Mouse (Mus musculus): ENCODE measurements around the gene Apobr. TPM values are rescaled to one million over a fixed set of nuclear protein-coding genes. Genes with fewer than 3 reads are reported as not detected.
A peak's percentile ranks its signal among the peaks of the same experiment; 100 is the strongest.

Apobr gene
- polyA plus RNA-seq, 2 experiments = 1.0 to 1.1 TPM

DNA sequence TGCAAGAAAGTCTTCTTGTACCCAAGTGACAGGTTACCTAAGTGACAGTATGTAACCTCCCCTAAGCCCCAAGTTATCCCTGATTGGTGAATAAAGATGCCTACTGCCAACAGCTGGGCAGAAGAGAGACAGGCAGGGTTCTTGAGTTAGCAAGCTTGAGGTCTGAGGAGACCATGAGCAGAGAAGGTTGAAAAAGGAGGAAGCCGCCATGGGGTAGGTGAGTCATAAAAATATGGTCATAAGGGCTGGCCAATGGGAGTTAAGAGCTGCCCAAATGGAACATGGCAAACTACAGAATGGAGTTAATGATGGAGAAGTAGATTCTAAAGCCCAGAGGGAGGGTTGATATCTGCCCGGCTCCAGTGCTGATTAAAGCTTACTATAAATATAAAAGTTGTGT is 39.1 kb upstream of the Apobr start:
- Histone ChIP-seq H3K4me2 (replicated peaks; ENCODE audit: low read depth, low read length, severe bottlenecking) (no peak overlapping the region), H3K27me3 (ENCODE audit: control insufficient read depth, insufficient read depth, low read length) (no peaks in the 10 kb centered on the region), H3K36me3 (ENCODE audit: control insufficient read depth, insufficient read depth, low read length) (peaks cover 55% of the 10 kb centered on the region), H3K4me3 (replicated peaks; ENCODE audit: low read length) (no peak overlapping the region), H3K4me1 (ENCODE audit: control insufficient read depth, insufficient read depth, low read length) (no peaks in the 10 kb centered on the region), H3K27ac (replicated peaks; ENCODE audit: low read depth, low read length) (no peak overlapping the region), H3K9me3 (ENCODE audit: control insufficient read depth, low read length) (no peaks in the 10 kb centered on the region), H3K9ac (ENCODE audit: low read depth, low read length, severe bottlenecking) (no peak overlapping the region)
- no peak for TF ChIP-seq POLR2A (IDR thresholded peaks at IDR 0.05; ENCODE audit: borderline replicate concordance, extremely low read depth, insufficient read depth, insufficient read length)
- DNase-seq (ENCODE audit: low spot score) (no peak), ATAC-seq (ENCODE audit: low FRiP score, low read depth) (no peak)
- WGBS = 88% methylated on average over 2 of the region's 2 CpGs

DNA sequence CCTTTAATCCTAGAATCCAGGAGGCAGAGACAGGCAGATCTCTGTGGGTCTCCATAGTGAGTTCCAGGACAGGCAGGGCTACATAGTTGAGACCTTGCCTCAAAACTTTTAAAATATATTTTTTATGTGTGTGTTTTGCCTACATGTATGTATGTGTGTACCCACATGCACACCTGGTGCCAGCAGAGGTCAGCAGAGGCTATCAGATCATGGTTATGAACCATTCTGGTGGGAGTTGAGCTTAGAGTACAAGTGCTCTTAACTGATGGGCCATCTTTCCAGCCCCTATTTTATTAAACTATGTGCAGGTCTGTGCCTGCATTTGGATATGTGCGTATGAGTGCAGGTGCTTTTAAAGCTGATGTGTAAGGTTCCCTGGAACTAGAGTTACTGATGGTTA is 29.9 kb upstream of the Apobr start:
- H3K9ac ChIP-seq (ENCODE audit: low read depth, low read length, severe bottlenecking) = no peak overlapping the region
- TF ChIP-seq POLR2A (IDR thresholded peaks at IDR 0.05; ENCODE audit: borderline replicate concordance, extremely low read depth, insufficient read depth, insufficient read length) = no peak
- WGBS = 89% methylated on average over 1 of the region's 1 CpGs
- H3K27me3 ChIP-seq (ENCODE audit: control insufficient read depth, insufficient read depth, low read length) = no peaks in the 10 kb centered on the region
- DNase-seq (ENCODE audit: low spot score) (no peak), ATAC-seq (ENCODE audit: low FRiP score, low read depth) (no peak)
- no peak overlapping the region for H3K4me3 ChIP-seq (replicated peaks; ENCODE audit: low read length)
- no peaks in the 10 kb centered on the region for H3K9me3 ChIP-seq (ENCODE audit: control insufficient read depth, low read length)
- H3K27ac ChIP-seq (replicated peaks; ENCODE audit: low read depth, low read length) = no peak overlapping the region
- no peaks in the 10 kb centered on the region for H3K4me1 ChIP-seq (ENCODE audit: control insufficient read depth, insufficient read depth, low read length)
- H3K36me3 ChIP-seq (ENCODE audit: control insufficient read depth, insufficient read depth, low read length) = peaks cover 96% of the 10 kb centered on the region
- no peak overlapping the region for H3K4me2 ChIP-seq (replicated peaks; ENCODE audit: low read depth, low read length, severe bottlenecking)

DNA sequence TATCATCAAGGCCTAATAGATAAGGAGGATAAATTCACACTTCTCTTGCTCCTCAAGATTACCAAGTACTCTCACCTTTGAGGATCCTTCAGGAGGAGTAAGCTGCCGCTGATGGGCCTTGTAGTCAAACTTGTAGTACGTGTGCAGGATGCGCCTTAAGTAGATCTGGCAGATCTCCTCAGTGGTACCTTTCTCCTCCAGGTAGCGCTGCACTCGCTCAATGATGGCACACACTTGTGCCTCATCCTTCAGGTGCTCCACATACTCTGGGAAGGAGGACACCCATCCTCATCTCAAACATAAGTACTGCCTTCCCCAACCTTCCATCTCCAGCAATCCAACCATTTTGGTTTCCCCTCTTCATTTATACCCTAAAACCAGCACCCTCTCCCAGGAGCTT is 28.1 kb upstream of the Apobr start:
- Histone ChIP-seq H3K27ac (replicated peaks; ENCODE audit: low read depth, low read length) (no peak overlapping the region), H3K36me3 (ENCODE audit: control insufficient read depth, insufficient read depth, low read length) (peaks cover 95% of the 10 kb centered on the region), H3K9ac (ENCODE audit: low read depth, low read length, severe bottlenecking) (no peak overlapping the region), H3K27me3 (ENCODE audit: control insufficient read depth, insufficient read depth, low read length) (no peaks in the 10 kb centered on the region), H3K9me3 (ENCODE audit: control insufficient read depth, low read length) (no peaks in the 10 kb centered on the region), H3K4me3 (replicated peaks; ENCODE audit: low read length) (no peak overlapping the region), H3K4me1 (ENCODE audit: control insufficient read depth, insufficient read depth, low read length) (no peaks in the 10 kb centered on the region), H3K4me2 (replicated peaks; ENCODE audit: low read depth, low read length, severe bottlenecking) (no peak overlapping the region)
- no peak for DNase-seq (ENCODE audit: low spot score)
- WGBS = 96% methylated on average over 5 of the region's 5 CpGs
- no peak for TF ChIP-seq POLR2A (IDR thresholded peaks at IDR 0.05; ENCODE audit: borderline replicate concordance, extremely low read depth, insufficient read depth, insufficient read length)
- ATAC-seq (ENCODE audit: low FRiP score, low read depth) = no peak

DNA sequence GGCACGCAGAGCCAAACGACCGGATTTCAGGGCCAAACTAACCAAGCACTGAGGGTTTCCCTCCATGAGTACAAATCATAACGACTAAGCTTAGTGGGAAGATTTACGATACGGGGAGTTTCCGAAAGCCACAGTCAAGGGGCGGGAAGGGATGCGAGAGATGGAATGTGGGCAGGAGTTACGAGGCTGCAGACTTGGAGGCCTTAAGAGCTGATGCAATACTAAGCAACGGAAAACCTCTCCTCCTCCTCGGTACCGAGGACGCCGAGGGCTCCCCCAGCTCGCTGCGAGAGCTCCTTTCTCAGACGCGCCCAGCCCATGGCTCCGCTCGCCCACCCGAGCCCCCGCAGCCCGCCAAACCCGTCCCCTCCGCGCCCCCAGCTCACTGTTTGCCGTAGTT is 19.0 kb upstream of the Apobr start:
- peak overlapping the region; percentile 68 for H3K4me2 ChIP-seq (replicated peaks; ENCODE audit: low read depth, low read length, severe bottlenecking)
- no peak for TF ChIP-seq POLR2A (IDR thresholded peaks at IDR 0.05; ENCODE audit: borderline replicate concordance, extremely low read depth, insufficient read depth, insufficient read length)
- WGBS = 1% methylated on average over 21 of the region's 28 CpGs
- peak overlapping the region; percentile 77 for H3K27ac ChIP-seq (replicated peaks; ENCODE audit: low read depth, low read length)
- ATAC-seq (ENCODE audit: low FRiP score, low read depth) = peak; percentile 8; the same call in 1 of the 2 replicates
- peak overlapping the region; percentile 81 for H3K9ac ChIP-seq (ENCODE audit: low read depth, low read length, severe bottlenecking)
- H3K9me3 ChIP-seq (ENCODE audit: control insufficient read depth, low read length) = no peaks in the 10 kb centered on the region
- H3K36me3 ChIP-seq (ENCODE audit: control insufficient read depth, insufficient read depth, low read length) = peaks cover 40% of the 10 kb centered on the region
- peak; percentile 42 for DNase-seq (ENCODE audit: low spot score)
- no peaks in the 10 kb centered on the region; the same call in 1 of the 2 replicates for H3K4me1 ChIP-seq (ENCODE audit: control insufficient read depth, insufficient read depth, low read length)
- H3K27me3 ChIP-seq (ENCODE audit: control insufficient read depth, insufficient read depth, low read length) = no peaks in the 10 kb centered on the region
- peak overlapping the region; percentile 97 for H3K4me3 ChIP-seq (replicated peaks; ENCODE audit: low read length)

DNA sequence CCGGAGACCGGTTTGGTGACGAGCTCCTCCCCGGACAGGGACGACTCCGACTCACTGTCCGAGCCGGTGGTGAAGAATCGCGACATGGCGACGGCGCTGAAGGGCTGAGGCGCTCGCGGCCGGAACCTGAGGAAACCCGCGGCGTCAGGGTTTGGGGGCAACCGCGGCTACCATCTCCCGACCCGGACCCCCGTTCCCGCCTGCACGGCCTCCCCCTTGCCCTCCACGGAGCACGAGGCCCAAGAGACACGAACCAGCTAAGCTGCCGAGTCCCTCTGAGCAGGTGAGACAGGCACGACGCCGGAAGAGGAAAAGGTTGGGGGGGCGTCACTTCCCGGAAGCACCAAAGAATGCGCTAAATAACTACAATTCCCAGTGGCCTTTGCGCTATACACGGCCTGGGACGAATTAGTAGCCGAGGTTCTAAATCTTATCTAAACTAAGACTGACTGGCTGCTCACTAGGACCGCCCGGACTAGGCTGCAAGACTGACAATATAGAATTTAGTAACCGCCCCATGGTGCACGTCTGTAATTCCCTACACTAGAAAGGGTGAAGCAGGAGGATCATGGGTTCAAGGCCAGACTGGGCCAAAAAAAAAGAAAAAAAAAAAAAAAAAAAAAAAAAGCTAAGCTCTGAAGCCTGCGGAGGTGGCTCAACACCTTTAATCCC is 18.5 kb upstream of the Apobr start, which contains the start of gene Eif3c:
Gene Eif3c, minus strand, starts transcription at position 318 of the 672 bp plus-strand sequence.
- Histone ChIP-seq H3K4me1 (ENCODE audit: control insufficient read depth, insufficient read depth, low read length) (no peaks in the 10 kb centered on the region; the same call in 1 of the 2 replicates), H3K9me3 (ENCODE audit: control insufficient read depth, low read length) (no peaks in the 10 kb centered on the region), H3K36me3 (ENCODE audit: control insufficient read depth, insufficient read depth, low read length) (peaks cover 35% of the 10 kb centered on the region), H3K4me2 (replicated peaks; ENCODE audit: low read depth, low read length, severe bottlenecking) (peak within 1 kb of the TSS; percentile 68), H3K27ac (replicated peaks; ENCODE audit: low read depth, low read length) (peak within 1 kb of the TSS; percentile 77), H3K4me3 (replicated peaks; ENCODE audit: low read length) (peak within 1 kb of the TSS; percentile 97), H3K27me3 (ENCODE audit: control insufficient read depth, insufficient read depth, low read length) (no peaks in the 10 kb centered on the region), H3K9ac (ENCODE audit: low read depth, low read length, severe bottlenecking) (peak within 1 kb of the TSS; percentile 81)
- no peak for TF ChIP-seq POLR2A (IDR thresholded peaks at IDR 0.05; ENCODE audit: borderline replicate concordance, extremely low read depth, insufficient read depth, insufficient read length)
- peak; percentile 91 for ATAC-seq (ENCODE audit: low FRiP score, low read depth)
- peak; percentile 99 for DNase-seq (ENCODE audit: low spot score)
- 3% methylated on average over 46 of the region's 46 CpGs for WGBS

Measured in limb, embryonic 14.5 days (tissue).